Mouse (Mus musculus) heart, adult 9 months (tissue): Measurements from ENCODE around the gene Sytl3.
A peak's percentile ranks its signal among the peaks of the same experiment; 100 is the strongest.

Experiments
- DNase-seq, 2 experiments: peaks; one replicate each; pipeline ENCODE4 v3.0.0; 2022; ENCODE audit warnings: low spot score in 2 of 2

The Sytl3 gene

GRCm38 (mm10) chr17:6755176-6755575, 96.3 kb downstream of the Sytl3 start:
- DNase-seq: no peak

- no peak for DNase-seq
These were observed 97.0 kb downstream of the Sytl3 start for GRCm38 (mm10) chr17:6755873-6756272.

- no peak for DNase-seq
These were observed 99.0 kb downstream of the Sytl3 start for GRCm38 (mm10) chr17:6757902-6758301.

- DNase-seq: no peak
These were observed 100.0 kb downstream of the Sytl3 start for GRCm38 (mm10) chr17:6758845-6759244.

- no peak for DNase-seq
These were observed 100.9 kb downstream of the Sytl3 start for GRCm38 (mm10) chr17:6759717-6760292.

GRCm38 (mm10) chr17:6763513-6764226, 104.8 kb downstream of the Sytl3 start:
- DNase-seq: no peak

GRCm38 (mm10) chr17:6764227-6764593, 105.3 kb downstream of the Sytl3 start:
- no peak for DNase-seq

- DNase-seq: no peak
These were observed 105.8 kb downstream of the Sytl3 start for GRCm38 (mm10) chr17:6764730-6765129.

GRCm38 (mm10) chr17:6765886-6766285, 107.0 kb downstream of the Sytl3 start:
- DNase-seq: no peak

- no peak for DNase-seq
These were observed 107.9 kb downstream of the Sytl3 start for GRCm38 (mm10) chr17:6766823-6767222.

GRCm38 (mm10) chr17:6767771-6768170, 108.9 kb downstream of the Sytl3 start:
- DNase-seq: no peak

- DNase-seq: peak; percentile 36 to 64
These were observed 109.5 kb downstream of the Sytl3 start for GRCm38 (mm10) chr17:6768301-6768788.

- no peak for DNase-seq
These were observed 110.7 kb downstream of the Sytl3 start for GRCm38 (mm10) chr17:6769602-6770001.

- no peak for DNase-seq
These were observed 113.0 kb downstream of the Sytl3 start for GRCm38 (mm10) chr17:6771661-6772489.

GRCm38 (mm10) chr17:6772490-6772773, 113.5 kb downstream of the Sytl3 start:
- DNase-seq: no peak

GRCm38 (mm10) chr17:6773249-6773966, 114.5 kb downstream of the Sytl3 start:
- no peak for DNase-seq

GRCm38 (mm10) chr17:6775221-6775620, 116.3 kb downstream of the Sytl3 start:
- no peak for DNase-seq

GRCm38 (mm10) chr17:6775671-6776070, 116.8 kb downstream of the Sytl3 start:
- DNase-seq: no peak

- no peak for DNase-seq
These were observed 117.2 kb downstream of the Sytl3 start for GRCm38 (mm10) chr17:6776123-6776522.

- DNase-seq: no peak
These were observed 117.7 kb downstream of the Sytl3 start for GRCm38 (mm10) chr17:6776576-6776975.

- DNase-seq: no peak
These were observed 118.2 kb downstream of the Sytl3 start for GRCm38 (mm10) chr17:6777061-6777460.
